Mouse (Mus musculus) lung, postnatal 0 days (tissue): Measurements from ENCODE around the gene Eml1.

Source experiments
- CTCF ChIP-seq: IDR thresholded peaks from 2 replicates; pipeline ENCODE4 v1.5.1; 2016; ENCODE audit warnings: antibody characterized with exemption, mild to moderate bottlenecking
- EP300 ChIP-seq: IDR thresholded peaks from 2 replicates; pipeline ENCODE4 v1.6.1; 2016; ENCODE audit warnings: antibody characterized with exemption, mild to moderate bottlenecking, control low read depth

- TF ChIP-seq EP300 (no peak), CTCF (no peak)
Observed at GRCm38 (mm10) chr12:108393637-108394036, 22.9 kb downstream of the Eml1 start.
